Mouse (Mus musculus) A20 (cell line): ENCODE measurements around the gene Irf8.
"Not testable (repeated sequence)": the region's sequence is repeated elsewhere in the genome, so short reads cannot be mapped to it uniquely, and the experiment has no call there.

ENCODE experiments used
- DNase-seq: peaks from one replicate; pipeline ENCODE4 v3.0.0-alpha.2; 2011; ENCODE audit warnings: low read depth, low spot score

Gene Irf8

GRCm38 (mm10) chr8:120797019-120797727 is 61.0 kb downstream of the Irf8 start:
- peak; percentile 85 for DNase-seq

GRCm38 (mm10) chr8:120800308-120800865 is 64.2 kb downstream of the Irf8 start:
- DNase-seq = peak; percentile 56

DNA sequence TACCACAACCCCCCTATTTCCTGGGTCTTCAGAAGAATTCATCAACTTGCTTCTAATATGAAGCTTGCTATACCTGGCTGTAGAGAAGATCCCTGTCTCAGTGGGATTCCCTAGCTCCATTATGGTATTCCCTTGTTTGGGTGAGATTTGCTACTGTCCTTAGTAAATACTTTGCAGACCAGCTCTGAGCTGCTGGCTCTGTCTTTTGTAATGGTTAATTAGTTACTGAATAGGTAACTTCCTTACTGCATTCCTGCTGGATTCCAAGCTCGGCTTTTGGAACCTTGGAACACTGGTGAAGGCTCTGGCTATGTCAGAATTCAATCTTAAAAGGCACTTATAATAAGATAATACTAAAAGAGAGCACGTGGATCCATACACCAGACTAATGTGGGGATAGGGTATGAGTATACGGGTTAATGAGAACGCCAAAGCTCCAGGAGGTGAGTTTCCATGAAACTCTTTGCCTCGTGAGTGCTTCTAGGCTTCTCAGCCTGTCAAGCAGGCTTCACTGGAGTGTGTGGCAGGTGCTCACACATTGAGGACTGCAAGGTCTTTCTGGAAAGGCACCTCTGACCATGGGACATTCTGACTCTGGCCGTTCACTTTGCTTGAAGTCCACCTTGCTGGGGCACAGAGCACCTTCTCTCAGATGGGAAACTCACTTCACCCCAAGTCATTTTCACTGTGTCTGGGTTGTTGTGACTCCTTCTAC is 67.7 kb downstream of the Irf8 start:
- DNase-seq = not testable (repeated sequence)

DNA sequence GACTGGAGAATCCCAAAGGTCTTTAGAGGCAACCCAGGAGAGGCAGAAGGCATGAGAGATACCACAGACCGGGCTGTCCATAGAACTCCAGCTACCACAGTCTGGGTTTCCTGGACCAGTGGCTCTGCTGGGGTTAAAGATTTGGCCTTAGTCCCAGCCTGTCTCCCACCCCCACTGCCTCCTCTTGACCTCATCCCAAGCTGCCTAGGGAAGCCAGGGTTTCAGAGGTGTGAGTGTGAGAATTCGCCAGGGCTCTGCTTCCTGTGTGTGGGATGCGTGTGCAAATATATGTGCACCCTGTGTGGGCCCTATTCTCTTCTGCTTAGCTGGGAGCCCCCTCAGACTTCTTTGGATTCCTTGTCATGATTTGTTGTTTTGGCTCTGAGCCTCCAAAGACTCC is 68.6 kb downstream of the Irf8 start:
- DNase-seq = no peak
